Mouse (Mus musculus): ENCODE data around the gene Cacna1s.

Gene Cacna1s

GRCm38 (mm10) chr1:136104741-136105140 lies 52.2 kb downstream of the Cacna1s start:
- peak overlapping the region; percentile 78 for H3K4me3 ChIP-seq (replicated peaks; ENCODE audit: low read length)
- peaks cover 66% of the 10 kb centered on the region for H3K27me3 ChIP-seq (ENCODE audit: insufficient read depth, low read length)
- H3K36me3 ChIP-seq (ENCODE audit: insufficient read depth, low read length) = no peaks in the 10 kb centered on the region
- peaks cover 3% of the 10 kb centered on the region; the same call in 1 of the 2 replicates for H3K9me3 ChIP-seq (ENCODE audit: low read length)
- peaks cover 17% of the 10 kb centered on the region for H3K4me1 ChIP-seq (replicated peaks; ENCODE audit: low read depth, low read length)
- TF ChIP-seq NANOG (IDR thresholded peaks at IDR 0.05; ENCODE audit: borderline replicate concordance, low read length) (no peak), CTCF (conservative IDR thresholded peaks at IDR 0.05; ENCODE audit: low read length) (no peak), POU5F1 (IDR thresholded peaks at IDR 0.05; ENCODE audit: borderline replicate concordance, low read length) (no peak)

- Histone ChIP-seq H3K9me3 (ENCODE audit: low read length) (peaks cover 3% of the 10 kb centered on the region; the same call in 1 of the 2 replicates), H3K4me1 (replicated peaks; ENCODE audit: low read depth, low read length) (peaks cover 17% of the 10 kb centered on the region), H3K36me3 (ENCODE audit: insufficient read depth, low read length) (no peaks in the 10 kb centered on the region), H3K27me3 (ENCODE audit: insufficient read depth, low read length) (peaks cover 70% of the 10 kb centered on the region), H3K4me3 (replicated peaks; ENCODE audit: low read length) (no peak overlapping the region)
- no peak for TF ChIP-seq NANOG (IDR thresholded peaks at IDR 0.05; ENCODE audit: borderline replicate concordance, low read length)
- TF ChIP-seq CTCF (conservative IDR thresholded peaks at IDR 0.05; ENCODE audit: low read length) = no peak
- no peak for TF ChIP-seq POU5F1 (IDR thresholded peaks at IDR 0.05; ENCODE audit: borderline replicate concordance, low read length)
Observed at GRCm38 (mm10) chr1:136109464-136109863, 56.9 kb downstream of the Cacna1s start.

GRCm38 (mm10) chr1:136116183-136116582 lies 63.6 kb downstream of the Cacna1s start:
- Histone ChIP-seq H3K36me3 (ENCODE audit: insufficient read depth, low read length) (no peaks in the 10 kb centered on the region), H3K4me3 (replicated peaks; ENCODE audit: low read length) (no peak overlapping the region), H3K27me3 (ENCODE audit: insufficient read depth, low read length) (peaks cover 25% of the 10 kb centered on the region; the same call in 1 of the 2 replicates), H3K4me1 (replicated peaks; ENCODE audit: low read depth, low read length) (peaks cover 19% of the 10 kb centered on the region), H3K9me3 (ENCODE audit: low read length) (peaks cover 3% of the 10 kb centered on the region; the same call in 1 of the 2 replicates)
- no peak for TF ChIP-seq POU5F1 (IDR thresholded peaks at IDR 0.05; ENCODE audit: borderline replicate concordance, low read length)
- peak; percentile 76 for TF ChIP-seq CTCF (conservative IDR thresholded peaks at IDR 0.05; ENCODE audit: low read length)
- TF ChIP-seq NANOG (IDR thresholded peaks at IDR 0.05; ENCODE audit: borderline replicate concordance, low read length) = no peak

- TF ChIP-seq POU5F1 (IDR thresholded peaks at IDR 0.05; ENCODE audit: borderline replicate concordance, low read length) = no peak
- no peak for TF ChIP-seq CTCF (conservative IDR thresholded peaks at IDR 0.05; ENCODE audit: low read length)
- TF ChIP-seq NANOG (IDR thresholded peaks at IDR 0.05; ENCODE audit: borderline replicate concordance, low read length) = no peak
- H3K9me3 ChIP-seq (ENCODE audit: low read length) = peaks cover 3% of the 10 kb centered on the region; the same call in 1 of the 2 replicates
- H3K4me1 ChIP-seq (replicated peaks; ENCODE audit: low read depth, low read length) = peaks cover 20% of the 10 kb centered on the region
- no peak overlapping the region for H3K4me3 ChIP-seq (replicated peaks; ENCODE audit: low read length)
- H3K36me3 ChIP-seq (ENCODE audit: insufficient read depth, low read length) = no peaks in the 10 kb centered on the region
- H3K27me3 ChIP-seq (ENCODE audit: insufficient read depth, low read length) = peaks cover 18% of the 10 kb centered on the region; the same call in 1 of the 2 replicates
Observed at GRCm38 (mm10) chr1:136117069-136117468, 64.5 kb downstream of the Cacna1s start.

GRCm38 (mm10) chr1:136118875-136119274 lies 66.3 kb downstream of the Cacna1s start:
- no peaks in the 10 kb centered on the region; the same call in 1 of the 2 replicates for H3K9me3 ChIP-seq (ENCODE audit: low read length)
- no peak overlapping the region for H3K4me3 ChIP-seq (replicated peaks; ENCODE audit: low read length)
- H3K4me1 ChIP-seq (replicated peaks; ENCODE audit: low read depth, low read length) = peaks cover 26% of the 10 kb centered on the region
- H3K27me3 ChIP-seq (ENCODE audit: insufficient read depth, low read length) = peaks cover 15% of the 10 kb centered on the region
- no peaks in the 10 kb centered on the region for H3K36me3 ChIP-seq (ENCODE audit: insufficient read depth, low read length)
- TF ChIP-seq CTCF (conservative IDR thresholded peaks at IDR 0.05; ENCODE audit: low read length) = no peak
- no peak for TF ChIP-seq POU5F1 (IDR thresholded peaks at IDR 0.05; ENCODE audit: borderline replicate concordance, low read length)
- TF ChIP-seq NANOG (IDR thresholded peaks at IDR 0.05; ENCODE audit: borderline replicate concordance, low read length) = no peak

GRCm38 (mm10) chr1:136119571-136120262 lies 67.2 kb downstream of the Cacna1s start:
- no peaks in the 10 kb centered on the region for H3K36me3 ChIP-seq (ENCODE audit: insufficient read depth, low read length)
- H3K9me3 ChIP-seq (ENCODE audit: low read length) = no peaks in the 10 kb centered on the region
- H3K4me1 ChIP-seq (replicated peaks; ENCODE audit: low read depth, low read length) = peaks cover 31% of the 10 kb centered on the region
- no peak overlapping the region for H3K4me3 ChIP-seq (replicated peaks; ENCODE audit: low read length)
- TF ChIP-seq NANOG (IDR thresholded peaks at IDR 0.05; ENCODE audit: borderline replicate concordance, low read length) (no peak), CTCF (conservative IDR thresholded peaks at IDR 0.05; ENCODE audit: low read length) (no peak), POU5F1 (IDR thresholded peaks at IDR 0.05; ENCODE audit: borderline replicate concordance, low read length) (no peak)
- H3K27me3 ChIP-seq (ENCODE audit: insufficient read depth, low read length) = peaks cover 21% of the 10 kb centered on the region

- H3K9me3 ChIP-seq (ENCODE audit: low read length) = no peaks in the 10 kb centered on the region
Observed at GRCm38 (mm10) chr1:136120263-136120603, 67.7 kb downstream of the Cacna1s start.

GRCm38 (mm10) chr1:136120785-136121184 lies 68.2 kb downstream of the Cacna1s start:
- no peak overlapping the region for H3K4me3 ChIP-seq (replicated peaks; ENCODE audit: low read length)
- H3K36me3 ChIP-seq (ENCODE audit: insufficient read depth, low read length) = no peaks in the 10 kb centered on the region
- peaks cover 26% of the 10 kb centered on the region for H3K27me3 ChIP-seq (ENCODE audit: insufficient read depth, low read length)
- H3K9me3 ChIP-seq (ENCODE audit: low read length) = no peaks in the 10 kb centered on the region
- TF ChIP-seq CTCF (conservative IDR thresholded peaks at IDR 0.05; ENCODE audit: low read length) = no peak
- TF ChIP-seq POU5F1 (IDR thresholded peaks at IDR 0.05; ENCODE audit: borderline replicate concordance, low read length) = no peak
- TF ChIP-seq NANOG (IDR thresholded peaks at IDR 0.05; ENCODE audit: borderline replicate concordance, low read length) = no peak
- H3K4me1 ChIP-seq (replicated peaks; ENCODE audit: low read depth, low read length) = peaks cover 31% of the 10 kb centered on the region

More at GRCm38 (mm10) chr1:136120263-136120603, 67.7 kb downstream of the Cacna1s start:
- Histone ChIP-seq H3K4me1 (replicated peaks; ENCODE audit: low read depth, low read length) (peaks cover 31% of the 10 kb centered on the region), H3K27me3 (ENCODE audit: insufficient read depth, low read length) (peaks cover 24% of the 10 kb centered on the region), H3K36me3 (ENCODE audit: insufficient read depth, low read length) (no peaks in the 10 kb centered on the region), H3K4me3 (replicated peaks; ENCODE audit: low read length) (no peak overlapping the region)
- TF ChIP-seq POU5F1 (IDR thresholded peaks at IDR 0.05; ENCODE audit: borderline replicate concordance, low read length) (no peak), CTCF (conservative IDR thresholded peaks at IDR 0.05; ENCODE audit: low read length) (no peak), NANOG (IDR thresholded peaks at IDR 0.05; ENCODE audit: borderline replicate concordance, low read length) (no peak)

Measured in E14TG2a.4 (cell line).